Mouse (Mus musculus) kidney, embryonic 16.5 days (tissue): ENCODE results near the gene Ube2v1. TPM values are rescaled to one million over a fixed set of nuclear protein-coding genes. Genes with fewer than 3 reads are reported as not detected.

Source experiments
- ATAC-seq: fragments of 200-750 bp; cut with Nextera tagmentation; 2 replicates; pipeline ENCODE4 v1.8.0; 2017; ENCODE audit warnings: moderate TSS enrichment; ENCODE audit not compliant: low FRiP score, low TSS enrichment
- H3K27ac ChIP-seq: fragments of 300-500 bp; sonication (generic); 2 replicates; pipeline ENCODE4 v1.5.1; 2014; ENCODE audit warnings: low read length
- H3K27me3 ChIP-seq: fragments of 300-500 bp; sonication (generic); 2 replicates; pipeline ENCODE4 v1.6.1; 2014; ENCODE audit warnings: low read length, control low read depth, mixed read lengths; ENCODE audit not compliant: insufficient read depth
- H3K36me3 ChIP-seq: fragments of 300-500 bp; sonication (generic); 2 replicates; pipeline ENCODE4 v1.6.1; 2014; ENCODE audit warnings: low read length, control low read depth, mixed read lengths; ENCODE audit not compliant: insufficient read depth
- H3K4me1 ChIP-seq: fragments of 300-500 bp; sonication (generic); 2 replicates; pipeline ENCODE4 v1.6.1; 2014; ENCODE audit warnings: low read length, control low read depth, mixed read lengths; ENCODE audit not compliant: insufficient read depth
- H3K4me2 ChIP-seq: fragments of 300-500 bp; sonication (generic); replicated peaks from 2 replicates; pipeline ENCODE4 v1.6.1; 2014; ENCODE audit warnings: low read depth, low read length
- H3K4me3 ChIP-seq: fragments of 300-500 bp; sonication (generic); 2 replicates; pipeline ENCODE4 v1.5.1; 2014; ENCODE audit warnings: mild to moderate bottlenecking, low read length
- H3K9ac ChIP-seq: fragments of 300-500 bp; sonication (generic); replicated peaks from 2 replicates; pipeline ENCODE4 v1.6.1; 2014; ENCODE audit warnings: low read length
- H3K9me3 ChIP-seq: fragments of 300-500 bp; sonication (generic); 2 replicates; pipeline ENCODE4 v1.6.1; 2016; ENCODE audit warnings: low read length, control low read depth
- whole genome bisulfite sequencing: fragments of 180-500 bp; shearing (Covaris S2); extraction: QIAGEN DNeasy Blood & Tissue Kit; methylation state at CpG from one replicate; pipeline ENCODE4 v1.1.7; 2014; 5-methylcytosine and 5-hydroxymethylcytosine counted together
- microRNA-seq: library from miRNA; unstranded; fragments of <30 nt; microRNA quantifications from one replicate; pipeline ENCODE4, GENCODE M21; 2016
- polyA plus RNA-seq: library from polyadenylated mRNA; unstranded; fragments of >200 nt; fragmentation: Nextera tagmentation; extraction: Ambion mirVana; gene quantifications from 2 replicates; pipeline ENCODE4 v1.2.1, GENCODE M21; 2015

Gene Ube2v1
- polyA plus RNA-seq, 1 experiment from 2014 or later: 319 TPM

GRCm38 (mm10) chr2:167559413-167559812 lies 72.5 kb downstream of the Ube2v1 start:
- H3K4me3 ChIP-seq: peak overlapping the region; percentile 20
- peaks cover 20% of the 10 kb centered on the region for H3K4me1 ChIP-seq
- H3K4me2 ChIP-seq: peak overlapping the region; percentile 49
- ATAC-seq: no peak
- WGBS: 17% methylated on average over 27 of the region's 27 CpGs
- no peaks in the 10 kb centered on the region for H3K36me3 ChIP-seq
- no peak overlapping the region for H3K27ac ChIP-seq
- peaks cover 4% of the 10 kb centered on the region; the same call in 1 of the 2 replicates for H3K27me3 ChIP-seq
- no peaks in the 10 kb centered on the region for H3K9me3 ChIP-seq
- peak overlapping the region; percentile 67 for H3K9ac ChIP-seq

Small RNAs within 50 kb of the gene (microRNA-seq; reads per million reads assigned to microRNA genes)
- gene Gm22355: not detected

Other genes starting within 250 kb of the Ube2v1 start
- gene Slc9a8, start 210.4 kb downstream of the Ube2v1 start, polyA plus RNA-seq: 20.7 and 25.7 TPM in 2 replicates
- gene Rnf114, start 139.4 kb downstream of the Ube2v1 start, polyA plus RNA-seq: 104 and 108 TPM in 2 replicates
- gene Spata2, start 139.2 kb downstream of the Ube2v1 start, polyA plus RNA-seq: 18.3 and 21.2 TPM in 2 replicates
- gene Snai1, start 93.9 kb downstream of the Ube2v1 start, polyA plus RNA-seq: 40.8 and 49.3 TPM in 2 replicates
- gene Gm20431, start 29.4 kb upstream of the Ube2v1 start, polyA plus RNA-seq: 1.3 and 6.1 TPM in 2 replicates
- 0.34 and 0.45 TPM in 2 replicates for gene Cebpb, start 56.8 kb upstream of the Ube2v1 start, polyA plus RNA-seq
- 54.9 and 58.8 TPM in 2 replicates for gene Tmem189, start 57.7 kb upstream of the Ube2v1 start, polyA plus RNA-seq